Mouse (Mus musculus): ENCODE data around the gene Lsm4. TPM values are rescaled to one million over a fixed set of nuclear protein-coding genes. Genes with fewer than 3 reads are reported as not detected.

Lsm4 gene
- total and polyA plus RNA-seq, 3 experiments, result 152 to 2,024 (median 514) TPM

GRCm38 (mm10) chr8:70671615-70672324 lies 1.3 kb upstream of the Lsm4 start:
- Histone ChIP-seq H3K27me3 (ENCODE audit: control insufficient read depth in 1 of 2, insufficient read depth in 2 of 2, low read length in 2 of 2) (no peaks in the 10 kb centered on the region), H3K27ac (ENCODE audit: control insufficient read depth, low read depth, low read length) (no peak overlapping the region), H3K4me3 (ENCODE audit: control insufficient read depth in 1 of 2, insufficient read depth in 1 of 2, low read depth in 2 of 2, low read length in 2 of 2) (peak overlapping the region in 1 of 2 experiments; percentile 2; a peak in 1 of 4 replicates), H3K9ac (ENCODE audit: control insufficient read depth, low read depth, low read length, poor library complexity, severe bottlenecking) (no peak overlapping the region), H3K9me3 (replicated peaks; ENCODE audit: insufficient read depth, low read length) (no peaks in the 10 kb centered on the region), H3K36me3 (ENCODE audit: control insufficient read depth in 1 of 2, insufficient read depth in 2 of 2, low read length in 2 of 2) (peaks cover 0 to 20% of the 10 kb centered on the region in 2 experiments; a peak in 2 of 4 replicates), H3K79me2 (ENCODE audit: control insufficient read depth, insufficient read depth, low read length, poor library complexity) (peaks cover 22% of the 10 kb centered on the region), H3K4me1 (ENCODE audit: control insufficient read depth in 1 of 2, insufficient read depth in 2 of 2, low read length in 2 of 2) (peaks cover 5 to 21% of the 10 kb centered on the region in 2 experiments; a peak in 3 of 4 replicates)
- TF ChIP-seq ETS1 (IDR thresholded peaks at IDR 0.05; ENCODE audit: low read depth, low read length) (no peak), POLR2AphosphoS2 (IDR thresholded peaks at IDR 0.05; ENCODE audit: low read length) (no peak), MAX (IDR thresholded peaks at IDR 0.05; ENCODE audit: low read length) (no peak), HCFC1 (IDR thresholded peaks at IDR 0.05; ENCODE audit: low read depth, low read length) (no peak), MAZ (IDR thresholded peaks at IDR 0.05; ENCODE audit: low read depth, low read length) (no peak), ELF1 (IDR thresholded peaks at IDR 0.05; ENCODE audit: low read depth, low read length) (no peak), POLR2A (IDR thresholded peaks at IDR 0.05; ENCODE audit: control insufficient read depth in 1 of 2, insufficient read depth in 1 of 2, low read depth in 1 of 2, low read length in 2 of 2, poor library complexity in 1 of 2) (no peak), UBTF (IDR thresholded peaks at IDR 0.05; ENCODE audit: borderline replicate concordance, insufficient read depth, low read depth, low read length) (no peak), MYC (IDR thresholded peaks at IDR 0.05; ENCODE audit: low read depth, low read length) (no peak), CTCF (IDR thresholded peaks at IDR 0.05 in 2 of 3, conservative IDR thresholded peaks at IDR 0.05 in 1 of 3; ENCODE audit: control insufficient read depth in 1 of 3, insufficient read depth in 1 of 3, low read depth in 2 of 3, low read length in 3 of 3, poor library complexity in 1 of 3, severe bottlenecking in 1 of 3) (no peak), GATA1 (IDR thresholded peaks at IDR 0.05; ENCODE audit: low read depth, low read length) (no peak), ZNF384 (IDR thresholded peaks at IDR 0.05; ENCODE audit: low read depth, low read length) (no peak), JUND (IDR thresholded peaks at IDR 0.05; ENCODE audit: low read depth, low read length) (no peak), USF1 (IDR thresholded peaks at IDR 0.05; ENCODE audit: low read depth, low read length) (no peak), ZC3H11A (IDR thresholded peaks at IDR 0.05; ENCODE audit: low read depth, low read length) (no peak), GABPA (IDR thresholded peaks at IDR 0.05; ENCODE audit: low read depth, low read length) (no peak), TCF12 (IDR thresholded peaks at IDR 0.05; ENCODE audit: low read depth, low read length) (no peak), E2F4 (IDR thresholded peaks at IDR 0.05; ENCODE audit: borderline replicate concordance, low read depth, low read length) (no peak), KAT2A (conservative IDR thresholded peaks at IDR 0.05; ENCODE audit: low read depth, low read length) (no peak), MAFK (IDR thresholded peaks at IDR 0.05; ENCODE audit: borderline replicate concordance, low read depth, low read length) (no peak)
- DNase-seq (ENCODE audit: low read depth, low spot score), result no peak

Measured in MEL (cell line).